Mouse (Mus musculus): ENCODE data around the gene Ids. TPM values are rescaled to one million over a fixed set of nuclear protein-coding genes. Genes with fewer than 3 reads are reported as not detected.
"Not testable (repeated sequence)": the region's sequence is repeated elsewhere in the genome, so short reads cannot be mapped to it uniquely, and the experiment has no call there.

Gene Ids
- 10 to 100 TPM; 22.4 to 22.9 TPM for total RNA-seq (2021)

DNA sequence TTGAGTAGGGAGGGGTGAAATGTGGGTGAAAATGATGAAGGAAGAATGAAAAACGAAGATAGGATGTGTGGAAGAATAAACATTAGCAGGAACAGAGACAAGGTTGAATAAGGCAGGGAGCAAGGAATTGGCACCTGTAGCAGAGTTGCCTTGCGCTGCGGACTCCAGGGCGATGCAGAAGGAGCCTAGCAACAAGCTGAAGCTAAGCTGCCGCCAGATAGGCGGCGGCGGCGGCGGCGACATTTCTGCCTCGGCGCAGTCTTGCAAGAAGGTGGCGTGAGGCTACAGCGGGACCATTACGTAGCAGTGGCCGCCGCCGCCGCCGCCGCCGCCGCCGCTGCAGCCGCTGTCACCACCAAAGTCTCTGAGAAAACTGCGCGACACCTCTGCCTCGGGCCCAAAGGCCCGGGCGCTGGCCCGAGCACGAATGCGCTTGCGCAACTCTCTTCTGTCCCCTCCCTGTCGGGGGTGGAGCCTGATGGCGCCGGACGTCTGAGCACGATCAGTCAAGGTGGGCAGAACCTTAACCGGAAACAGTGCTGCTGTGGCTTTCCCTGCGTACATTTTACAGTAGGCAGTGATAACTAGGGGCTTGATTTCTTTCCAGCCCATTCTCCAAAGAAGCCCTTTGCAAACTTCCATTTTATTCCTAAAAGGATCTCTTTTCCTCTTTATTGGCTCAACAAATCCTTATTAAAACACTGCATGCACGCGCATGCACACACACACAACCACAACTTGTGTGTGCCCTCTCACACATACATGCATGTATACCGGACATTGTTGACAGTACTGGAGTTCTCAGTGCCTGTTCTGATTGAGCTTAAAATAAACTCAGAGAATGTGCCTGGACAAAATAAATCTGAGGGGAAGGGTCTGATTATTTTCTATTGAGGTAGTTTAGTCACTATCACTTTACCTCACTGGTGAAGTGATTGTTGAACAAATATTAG lies at the start of gene Ids:
Ids (minus strand) TSS at position 424 of the 953 bp plus-strand sequence.
- DNase-seq, result peak; percentile 81 to 83
- intact Hi-C loops (cut with DNase I), result no loop called here

- intact Hi-C loops (cut with DNase I); DNase-seq: not testable (repeated sequence)
Observed at GRCm38 (mm10) chrX:70392636-70393035, 27.8 kb upstream of the Ids start.

DNA sequence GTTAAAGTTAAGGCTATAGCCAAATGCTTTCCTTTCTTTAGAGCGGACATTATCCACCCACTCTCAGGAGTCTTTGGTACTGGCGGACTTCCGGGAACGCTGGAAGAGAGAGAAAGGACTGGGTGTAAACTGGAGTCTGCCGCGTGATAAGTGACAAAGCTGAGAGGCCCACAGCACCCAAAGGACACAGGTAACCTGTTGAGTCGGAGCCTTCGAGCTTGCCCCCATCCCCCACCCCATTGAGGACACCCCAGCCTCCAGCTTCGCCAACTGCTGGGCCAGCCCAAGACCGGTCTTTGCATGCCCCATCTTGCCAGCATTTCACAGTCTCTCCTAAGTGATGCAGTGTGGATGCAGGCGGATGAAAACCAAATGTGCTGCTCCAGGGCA lies 21.1 kb upstream of the Ids start:
- intact Hi-C loops (cut with DNase I), result loop anchor here (10.0 kb wide), 1 partner anchor 89 kb away; the partner anchor contains the start of gene Tmem185a
- DNase-seq, result peak in 1 of 2 experiments; percentile 8

- DNase-seq, result peak; percentile 63 to 75
- intact Hi-C loops (cut with DNase I), result loop anchor here (10.0 kb wide), 1 partner anchor 89 kb away; the partner anchor contains the start of gene Tmem185a
Observed at GRCm38 (mm10) chrX:70385276-70385961, 20.5 kb upstream of the Ids start, which contains the start of gene 1110012L19Rik. 1110012L19Rik (plus strand) TSS chrX:70385877.

DNA sequence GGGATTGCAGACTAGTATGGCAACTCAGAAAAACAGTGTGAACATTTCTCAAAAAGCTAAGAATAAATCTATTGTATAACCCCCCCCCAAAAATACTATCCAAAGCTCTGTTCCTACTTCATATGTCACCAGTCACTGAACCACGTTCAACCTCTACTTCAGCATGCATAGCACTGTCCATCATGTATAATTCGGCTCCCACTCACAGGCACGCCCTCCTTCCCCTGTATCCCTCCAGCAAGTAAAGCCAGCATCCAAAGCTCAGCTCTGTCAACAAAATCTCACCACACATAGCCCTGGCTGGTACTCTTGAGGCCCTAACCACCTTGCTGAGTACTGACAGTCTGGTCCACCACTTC lies 20.0 kb upstream of the Ids start:
- no peak for DNase-seq
- intact Hi-C loops (cut with DNase I), result loop anchor here (10.0 kb wide), 1 partner anchor 90 kb away; the partner anchor contains the start of gene Tmem185a

DNA sequence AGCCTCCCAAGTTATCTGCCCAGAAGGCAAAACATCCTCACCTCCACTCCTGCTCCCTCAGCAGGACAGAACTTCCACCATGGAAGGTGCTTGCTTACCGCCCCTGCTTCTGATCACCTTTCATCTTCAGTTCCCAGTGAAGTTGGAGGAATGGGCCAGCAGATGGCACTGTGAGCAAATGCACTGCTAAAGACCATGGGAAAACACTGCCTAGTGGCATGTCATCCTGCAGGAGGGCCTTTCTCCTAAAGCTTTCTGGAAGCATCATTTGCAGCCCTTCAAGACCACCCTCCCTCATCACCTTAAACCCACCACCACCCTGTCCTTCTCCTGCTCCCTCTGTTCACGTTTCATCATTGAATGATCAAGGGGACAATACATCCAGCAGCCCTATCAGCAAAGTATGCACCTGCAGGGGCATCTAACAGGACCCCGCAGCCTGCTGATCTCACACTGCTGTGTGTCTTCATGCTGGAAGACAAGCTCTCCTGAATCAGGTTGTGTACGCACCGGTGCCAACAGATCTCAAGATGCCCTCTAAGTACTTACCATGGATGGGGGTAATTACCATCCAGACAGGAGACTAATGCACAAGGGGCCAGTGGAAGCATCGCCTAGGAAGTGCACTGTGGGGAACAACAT lies 9.7 kb upstream of the Ids start:
- intact Hi-C loops (cut with DNase I), result loop anchor here (5.0 kb wide), 1 partner anchor 193 kb away; no protein-coding TSS in a partner anchor
- not testable (repeated sequence) for DNase-seq

- intact Hi-C loops (cut with DNase I); DNase-seq: not testable (repeated sequence)
Observed at GRCm38 (mm10) chrX:70369758-70370157, 4.9 kb upstream of the Ids start.

DNA sequence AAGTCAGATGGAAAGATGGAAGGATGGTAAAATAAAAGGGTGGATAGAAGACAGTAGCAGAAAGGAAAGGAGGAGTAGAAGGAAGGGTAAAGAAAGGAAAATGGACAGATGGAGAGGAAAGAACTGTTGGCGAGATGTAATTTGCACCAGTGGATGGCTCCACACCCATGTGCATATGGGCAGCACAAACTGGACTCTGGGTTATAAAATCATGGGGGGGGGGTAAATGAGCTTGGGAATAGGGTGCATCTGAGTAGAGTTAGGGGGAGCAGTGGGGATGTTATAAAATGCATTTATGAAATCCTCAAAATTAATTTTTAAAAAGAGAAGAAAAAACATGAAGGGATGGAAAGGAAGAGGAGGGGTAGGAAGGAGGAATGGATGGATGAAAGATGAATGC lies 682 bp downstream of the Ids start:
- DNase-seq, result no peak
- intact Hi-C loops (cut with DNase I), result no loop called here

GRCm38 (mm10) chrX:70363446-70363845 lies 1.4 kb downstream of the Ids start:
- intact Hi-C loops (cut with DNase I), result no loop called here

DNA sequence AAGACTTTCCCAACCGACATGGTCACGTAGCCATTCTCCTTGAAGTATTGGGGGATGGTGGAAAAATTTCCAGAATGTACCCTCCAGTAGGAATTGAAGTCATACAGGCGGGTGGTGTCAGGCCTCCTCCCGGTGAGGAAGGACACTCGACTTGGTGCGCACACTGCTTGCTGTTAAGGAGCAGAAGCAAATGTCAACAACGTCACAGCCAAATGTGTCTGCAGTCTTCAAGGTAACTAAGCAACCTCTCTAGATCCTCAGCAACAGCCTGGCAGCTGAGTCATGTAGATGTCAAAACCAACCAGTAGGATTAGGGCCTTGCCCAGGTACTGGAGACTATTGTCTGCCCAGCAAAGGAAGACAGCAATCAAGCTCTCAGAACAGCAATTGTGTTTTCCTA lies 1.9 kb downstream of the Ids start:
- no peak for DNase-seq
- intact Hi-C loops (cut with DNase I), result no loop called here

More at GRCm38 (mm10) chrX:70363446-70363845, 1.4 kb downstream of the Ids start:
- no peak for DNase-seq

- intact Hi-C loops (cut with DNase I), result loop anchor here (2.0 kb wide), 1 partner anchor 1378 kb away; no protein-coding TSS in a partner anchor
- peak; percentile 37 to 40 for DNase-seq
Observed at GRCm38 (mm10) chrX:70330202-70330843, 34.6 kb downstream of the Ids start.

GRCm38 (mm10) chrX:70328530-70329143 lies 36.2 kb downstream of the Ids start:
- intact Hi-C loops (cut with DNase I), result loop anchor here (10.0 kb wide), 1 partner anchor 164 kb away; no protein-coding TSS in a partner anchor
- DNase-seq, result no peak

- intact Hi-C loops (cut with DNase I), result loop anchor here (10.0 kb wide), 1 partner anchor 163 kb away; no protein-coding TSS in a partner anchor
- DNase-seq, result no peak
Observed at GRCm38 (mm10) chrX:70327656-70328055, 37.2 kb downstream of the Ids start.

DNA sequence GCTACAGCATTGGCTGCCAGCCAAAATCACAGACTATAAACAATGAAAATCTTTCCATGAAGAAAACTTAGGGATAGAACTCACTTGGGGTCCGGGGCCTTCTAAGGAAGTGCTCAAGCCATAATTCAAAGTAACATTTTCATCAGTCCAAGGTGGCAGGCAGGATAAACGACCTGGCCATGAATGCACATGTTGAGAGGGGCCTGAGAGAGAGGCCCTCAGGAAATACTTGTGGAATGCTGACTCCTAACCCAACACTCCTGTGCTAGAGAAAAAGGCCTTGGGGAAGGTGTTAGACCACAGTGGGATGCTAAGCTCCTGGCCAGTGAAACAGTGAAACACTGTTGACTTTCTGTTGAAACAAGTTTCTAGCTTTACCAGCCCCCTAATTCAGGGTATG lies 45.6 kb downstream of the Ids start:
- intact Hi-C loops (cut with DNase I), result no loop called here
- DNase-seq, result no peak

GRCm38 (mm10) chrX:70314949-70315641 lies 49.8 kb downstream of the Ids start:
- intact Hi-C loops (cut with DNase I), result no loop called here
- DNase-seq, result no peak

Data from heart, postnatal 36 days (tissue).